Mouse (Mus musculus) neural tube, embryonic 14.5 days (tissue): ENCODE measurements at regions not wholly inside any gene's neighbourhood (a gene's known extent, or its start where the extent isn't known, plus 50 kb on each side); places are given as distances from the start of the nearest gene placed in this dataset.

Experiments used
- ATAC-seq: fragments of 200-750 bp; cut with Nextera tagmentation; 2 replicates; pipeline ENCODE4 v1.8.0; 2017; ENCODE audit warnings: low read depth, mild to moderate bottlenecking, moderate TSS enrichment, moderate library complexity
- H3K27ac ChIP-seq: fragments of 300-500 bp; sonication (generic); 2 replicates; pipeline ENCODE4 v1.5.1; 2014; ENCODE audit warnings: low read depth, mild to moderate bottlenecking, control low read depth, low read length, moderate library complexity, mixed read lengths
- H3K27me3 ChIP-seq: fragments of 300-500 bp; sonication (generic); 2 replicates; pipeline ENCODE4 v1.6.1; 2014; ENCODE audit warnings: low read length; ENCODE audit not compliant: control insufficient read depth, insufficient read depth
- H3K36me3 ChIP-seq: fragments of 300-500 bp; sonication (generic); 2 replicates; pipeline ENCODE4 v1.6.1; 2014; ENCODE audit warnings: low read length, mixed read lengths; ENCODE audit not compliant: control insufficient read depth, insufficient read depth
- H3K4me1 ChIP-seq: fragments of 300-500 bp; sonication (generic); 2 replicates; pipeline ENCODE4 v1.6.1; 2014; ENCODE audit warnings: low read length; ENCODE audit not compliant: control insufficient read depth, insufficient read depth
- H3K4me2 ChIP-seq: fragments of 300-500 bp; sonication (generic); 2 replicates; pipeline ENCODE4 v1.6.1; 2014; ENCODE audit warnings: mild to moderate bottlenecking, low read depth, low read length, control low read depth
- H3K4me3 ChIP-seq: fragments of 300-500 bp; sonication (generic); 2 replicates; pipeline ENCODE4 v1.5.1; 2014; ENCODE audit warnings: low read depth, low read length, control low read depth, mixed read lengths
- H3K9ac ChIP-seq: fragments of 300-500 bp; sonication (generic); replicated peaks from 2 replicates; pipeline ENCODE4 v1.6.1; 2014; ENCODE audit warnings: low read depth, mild to moderate bottlenecking, control low read depth, low read length, mixed read lengths
- H3K9me3 ChIP-seq: fragments of 300-500 bp; sonication (generic); 2 replicates; pipeline ENCODE4 v1.6.1; 2016; ENCODE audit warnings: low read length; ENCODE audit not compliant: control insufficient read depth
- WGBS: fragments of 180-500 bp; shearing (Covaris S2); extraction: QIAGEN DNeasy Blood & Tissue Kit; methylation state at CpG from one replicate; pipeline ENCODE4 v1.1.7; 2014; 5-methylcytosine and 5-hydroxymethylcytosine counted together

GRCm38 (mm10) chr11:63211501-63211900 lies 82.7 kb downstream of the Pmp22 start:
- 88% methylated on average over 4 of the region's 4 CpGs for WGBS
- no peak overlapping the region for H3K9ac ChIP-seq
- no peak for ATAC-seq
- H3K4me3 ChIP-seq: no peak overlapping the region
- H3K36me3 ChIP-seq: no peaks in the 10 kb centered on the region
- H3K27ac ChIP-seq: no peak overlapping the region
- no peaks in the 10 kb centered on the region for H3K27me3 ChIP-seq
- H3K4me1 ChIP-seq: no peaks in the 10 kb centered on the region
- no peak overlapping the region for H3K4me2 ChIP-seq
- no peaks in the 10 kb centered on the region for H3K9me3 ChIP-seq

- WGBS: 15% methylated on average over 6 of the region's 6 CpGs
- Histone ChIP-seq H3K9me3 (no peaks in the 10 kb centered on the region), H3K9ac (no peak overlapping the region), H3K27me3 (no peaks in the 10 kb centered on the region), H3K36me3 (no peaks in the 10 kb centered on the region), H3K4me1 (no peaks in the 10 kb centered on the region), H3K27ac (no peak overlapping the region), H3K4me2 (no peak overlapping the region), H3K4me3 (no peak overlapping the region)
- 0 out of 2 replicates have a peak, but pooled peaks have one; percentile 44 for ATAC-seq
Observed at GRCm38 (mm10) chr11:63213043-63213442, 84.3 kb downstream of the Pmp22 start.

- Histone ChIP-seq H3K4me3 (no peak overlapping the region), H3K9ac (no peak overlapping the region), H3K27me3 (no peaks in the 10 kb centered on the region), H3K27ac (no peak overlapping the region), H3K9me3 (no peaks in the 10 kb centered on the region), H3K4me2 (no peak overlapping the region), H3K4me1 (no peaks in the 10 kb centered on the region), H3K36me3 (no peaks in the 10 kb centered on the region)
- no peak for ATAC-seq
- 64% methylated on average over 19 of the region's 19 CpGs for WGBS
Observed at GRCm38 (mm10) chr11:63213901-63214425, 85.2 kb downstream of the Pmp22 start.

- Histone ChIP-seq H3K27ac (no peak overlapping the region), H3K4me1 (no peaks in the 10 kb centered on the region), H3K4me2 (no peak overlapping the region), H3K36me3 (no peaks in the 10 kb centered on the region), H3K9me3 (no peaks in the 10 kb centered on the region), H3K4me3 (no peak overlapping the region), H3K9ac (no peak overlapping the region), H3K27me3 (no peaks in the 10 kb centered on the region)
- WGBS: 88% methylated on average over 2 of the region's 2 CpGs
- no peak for ATAC-seq
Observed at GRCm38 (mm10) chr11:63215993-63216392, 87.2 kb downstream of the Pmp22 start.

- Histone ChIP-seq H3K4me3 (no peak overlapping the region), H3K27ac (no peak overlapping the region), H3K4me2 (no peak overlapping the region), H3K9ac (no peak overlapping the region), H3K9me3 (no peaks in the 10 kb centered on the region), H3K36me3 (no peaks in the 10 kb centered on the region), H3K4me1 (no peaks in the 10 kb centered on the region), H3K27me3 (no peaks in the 10 kb centered on the region)
- WGBS: 71% methylated on average over 3 of the region's 3 CpGs
- ATAC-seq: no peak
Observed at GRCm38 (mm10) chr11:63217049-63217448, 88.3 kb downstream of the Pmp22 start.

GRCm38 (mm10) chr11:63226471-63226870 lies 97.7 kb downstream of the Pmp22 start:
- no peaks in the 10 kb centered on the region for H3K27me3 ChIP-seq
- H3K9ac ChIP-seq: no peak overlapping the region
- H3K4me2 ChIP-seq: no peak overlapping the region
- H3K9me3 ChIP-seq: no peaks in the 10 kb centered on the region
- no peak overlapping the region for H3K4me3 ChIP-seq
- H3K27ac ChIP-seq: no peak overlapping the region
- ATAC-seq: no peak
- WGBS: 95% methylated on average over 3 of the region's 3 CpGs
- no peaks in the 10 kb centered on the region for H3K4me1 ChIP-seq
- no peaks in the 10 kb centered on the region for H3K36me3 ChIP-seq

- Histone ChIP-seq H3K4me1 (0 out of 2 replicates have a peak, but pooled peaks cover 3% of the 10 kb centered on the region), H3K9me3 (no peaks in the 10 kb centered on the region), H3K9ac (no peak overlapping the region), H3K4me2 (no peak overlapping the region), H3K4me3 (no peak overlapping the region), H3K27me3 (no peaks in the 10 kb centered on the region), H3K36me3 (no peaks in the 10 kb centered on the region), H3K27ac (no peak overlapping the region)
- ATAC-seq: no peak
- WGBS: 90% methylated on average over 6 of the region's 6 CpGs
Observed at GRCm38 (mm10) chr11:63230786-63231185, 102.0 kb downstream of the Pmp22 start.

GRCm38 (mm10) chr11:63233172-63233966 lies 104.6 kb downstream of the Pmp22 start:
- Histone ChIP-seq H3K9me3 (no peaks in the 10 kb centered on the region), H3K9ac (no peak overlapping the region), H3K4me1 (0 out of 2 replicates have a peak, but pooled peaks cover 3% of the 10 kb centered on the region), H3K4me3 (no peak overlapping the region), H3K27ac (no peak overlapping the region), H3K4me2 (no peak overlapping the region), H3K27me3 (no peaks in the 10 kb centered on the region), H3K36me3 (no peaks in the 10 kb centered on the region)
- 79% methylated on average over 13 of the region's 13 CpGs for whole genome bisulfite sequencing
- ATAC-seq: no peak

GRCm38 (mm10) chr11:63234481-63234880 lies 105.7 kb downstream of the Pmp22 start:
- ATAC-seq: no peak
- H3K4me1 ChIP-seq: 0 out of 2 replicates have a peak, but pooled peaks cover 3% of the 10 kb centered on the region
- no peak overlapping the region for H3K9ac ChIP-seq
- H3K4me3 ChIP-seq: no peak overlapping the region
- no peaks in the 10 kb centered on the region for H3K36me3 ChIP-seq
- WGBS: 52% methylated on average over 6 of the region's 6 CpGs
- no peak overlapping the region for H3K27ac ChIP-seq
- no peaks in the 10 kb centered on the region for H3K27me3 ChIP-seq
- no peak overlapping the region for H3K4me2 ChIP-seq
- no peaks in the 10 kb centered on the region for H3K9me3 ChIP-seq
